Mouse (Mus musculus) central nervous system, embryonic 14 days (tissue): Measurements from ENCODE around the gene Gngt1. TPM values are rescaled to one million over a fixed set of nuclear protein-coding genes. Genes with fewer than 3 reads are reported as not detected.

Experiments
- polyA plus RNA-seq: library from polyadenylated mRNA; depleted of rRNA; stranded (reverse); fragments of >200 nt; gene quantifications from 2 replicates; pipeline ENCODE4 v1.2.3, GENCODE M21; 2012; rRNA removed

Gene Gngt1
- polyA plus RNA-seq = not detected in 2 replicates

GRCm38 (mm10) chr6:3993492-3993891 lies at the start of gene Gngt1:
Gene Gngt1 (plus strand): TSS chr6:3993792.

GRCm38 (mm10) chr6:3988750-3989149 lies 4.8 kb upstream of the Gngt1 start, which contains the start of gene Tfpi2:
Gene Tfpi2 (minus strand): TSS chr6:3988919.

GRCm38 (mm10) chr6:4003890-4004306 lies 10.3 kb downstream of the Gngt1 start, which contains the start of gene Gng11:
Gene Gng11 (plus strand): TSS chr6:4003904.

Other genes with a start within 250 kb of the Gngt1 start
- gene Calcr, start 229.1 kb upstream of the Gngt1 start, polyA plus RNA-seq = 4.2 and 5.0 TPM in 2 replicates
- 0.47 and 1.2 TPM in 2 replicates for gene Tfpi2, start 4.9 kb upstream of the Gngt1 start, polyA plus RNA-seq
- 10.3 and 15.4 TPM in 2 replicates for gene Gng11, start 10.1 kb downstream of the Gngt1 start, polyA plus RNA-seq
- 28.8 and 32.5 TPM in 2 replicates for gene Bet1, start 93.2 kb downstream of the Gngt1 start, polyA plus RNA-seq